Mouse (Mus musculus): ENCODE data around the gene Aurkb.

GRCm38 (mm10) chr11:69095511-69096231 is 50.2 kb downstream of the Aurkb start:
- TF ChIP-seq GATA1 (IDR thresholded peaks at IDR 0.05; ENCODE audit: low read length) (no peak), TAL1 (IDR thresholded peaks at IDR 0.05; ENCODE audit: low read length) (no peak)

Data from erythroblast, embryonic 14.5 days (primary cell).